8 mouse cellular contexts compared by ENCODE assay signal in the genomic region with DNA sequence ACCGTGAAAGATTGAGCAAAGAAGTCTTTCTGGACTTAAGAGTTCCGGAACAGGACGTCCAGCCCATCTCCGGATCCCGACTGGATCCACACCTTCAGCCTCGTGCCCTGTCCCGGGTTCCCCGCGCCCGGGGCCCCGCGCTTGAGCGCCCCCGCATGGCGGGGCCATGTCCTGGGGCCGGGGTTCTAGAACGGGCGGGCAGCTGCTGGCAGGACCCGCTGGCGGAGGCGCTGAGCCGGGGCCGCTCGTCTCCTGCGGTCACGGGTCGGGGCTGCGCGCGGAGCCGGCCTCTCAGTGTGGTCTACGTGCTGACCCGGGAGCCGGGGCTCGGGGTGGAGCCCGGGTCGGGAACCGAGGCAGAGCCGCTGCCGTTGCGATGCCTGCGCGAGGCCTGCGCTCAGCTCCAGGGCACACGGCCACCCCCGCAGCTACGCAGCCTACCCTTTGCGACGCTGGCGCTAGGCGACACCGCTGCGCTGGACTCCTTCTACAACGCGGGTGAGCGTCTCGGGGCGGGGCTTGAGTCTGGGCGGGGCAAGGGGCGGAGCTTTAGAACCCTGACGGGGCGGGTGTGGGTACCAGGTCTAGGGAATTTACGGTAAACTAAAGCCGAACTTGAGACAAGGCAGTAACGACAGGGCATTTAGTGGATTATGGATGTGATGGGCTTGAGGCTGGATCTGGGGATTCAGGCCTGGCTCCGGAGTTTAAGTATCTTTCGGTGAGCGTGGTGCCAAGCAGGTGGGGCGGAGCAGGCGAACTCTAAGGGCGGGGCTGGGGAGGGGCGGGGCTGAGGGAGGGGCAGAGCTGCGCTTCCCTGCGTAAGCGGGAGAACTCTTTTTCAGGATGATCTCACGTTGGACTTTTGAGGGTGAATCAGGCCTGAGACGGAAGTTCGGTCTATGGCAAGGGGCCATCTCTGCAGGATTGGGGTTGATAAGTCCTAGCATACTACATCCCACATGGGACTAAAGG. TPM values are rescaled to one million over a fixed set of nuclear protein-coding genes. Genes with fewer than 3 reads are reported as not detected.
DNase-seq lines count a peak whose midpoint lies in the region; ATAC-seq and TF ChIP-seq lines count a peak whose summit lies in the region.

No protein-coding gene starts in this region.

- TF ChIP-seq CTCF in small intestine, adult 2 months (IDR thresholded peaks at IDR 0.05; ENCODE audit: extremely low read depth, insufficient read length, insufficient replicate concordance, low read depth, low read length), result peak; percentile 21; the same call in 1 of the 2 replicates

- peak; percentile 88 for TF ChIP-seq POLR2A in small intestine, adult 2 months (IDR thresholded peaks at IDR 0.05; ENCODE audit: low read depth, low read length)

- no peaks in the 10 kb centered on the region for H3K9me3 ChIP-seq in embryonic facial prominence, embryonic 12.5 days
- H3K9me3 ChIP-seq in limb, embryonic 11.5 days (ENCODE audit: control insufficient read depth, low read length), result no peaks in the 10 kb centered on the region
- H3K9me3 ChIP-seq in midbrain, embryonic 13.5 days, result no peaks in the 10 kb centered on the region

- DNase-seq in 3T3-L1 (ENCODE audit: low read depth, low spot score), result peak; percentile 95
- DNase-seq in adrenal gland, postnatal 36 days, result peak; percentile 93 to 94
- DNase-seq in heart, adult 18-20 months, result peak; percentile 96 to 98
- DNase-seq in kidney, adult 18-20 months, result peak; percentile 93
- DNase-seq in limb, embryonic 11.5 days (ENCODE audit: low spot score), result peak; percentile 96

- peak overlapping the region; percentile 55 for H3K4me3 ChIP-seq in embryonic facial prominence, embryonic 12.5 days
- H3K4me3 ChIP-seq in limb, embryonic 11.5 days (ENCODE audit: low read depth, low read length), result peak overlapping the region; percentile 54
- H3K4me3 ChIP-seq in midbrain, embryonic 13.5 days (replicated peaks), result peak overlapping the region; percentile 50
- H3K4me3 ChIP-seq in small intestine, adult 2 months (ENCODE audit: low read depth, low read length), result peak overlapping the region; percentile 85

- under 1% methylated on average over 78 of the region's 78 CpGs for WGBS in embryonic facial prominence, embryonic 12.5 days
- WGBS in limb, embryonic 11.5 days, result under 1% methylated on average over 70 of the region's 78 CpGs
- WGBS in midbrain, embryonic 13.5 days, result under 1% methylated on average over 73 of the region's 78 CpGs
- WGBS in small intestine, adult 2 months, result 1% methylated on average over 77 of the region's 78 CpGs

- peak overlapping the region; percentile 61 for H3K9ac ChIP-seq in embryonic facial prominence, embryonic 12.5 days
- peak overlapping the region; percentile 55 for H3K9ac ChIP-seq in limb, embryonic 11.5 days (ENCODE audit: low read length)
- peak overlapping the region; percentile 64 for H3K9ac ChIP-seq in midbrain, embryonic 13.5 days (replicated peaks)

- 0 out of 2 replicates have a peak overlapping the region, but pooled peaks have one; percentile 3 for H3K27ac ChIP-seq in embryonic facial prominence, embryonic 12.5 days
- H3K27ac ChIP-seq in limb, embryonic 11.5 days (replicated peaks; ENCODE audit: low read depth, low read length), result peak overlapping the region; percentile 45; the same call in 1 of the 2 replicates
- no peak overlapping the region for H3K27ac ChIP-seq in midbrain, embryonic 13.5 days
- H3K27ac ChIP-seq in small intestine, adult 2 months (ENCODE audit: insufficient read depth, low read depth, low read length), result peak overlapping the region; percentile 87

- ATAC-seq in embryonic facial prominence, embryonic 12.5 days (ENCODE audit: insufficient number of reproducible peaks, insufficient read depth, low FRiP score, low TSS enrichment), result peak; percentile 83
- peak; percentile 90 for ATAC-seq in limb, embryonic 11.5 days (ENCODE audit: insufficient number of reproducible peaks, low FRiP score, low TSS enrichment, low read depth)
- peak; percentile 94 for ATAC-seq in midbrain, embryonic 13.5 days

- H3K27me3 ChIP-seq in embryonic facial prominence, embryonic 12.5 days, result peaks cover 37% of the 10 kb centered on the region
- H3K27me3 ChIP-seq in limb, embryonic 11.5 days (ENCODE audit: control insufficient read depth, insufficient read depth, low read length), result peaks cover 13% of the 10 kb centered on the region; the same call in 1 of the 2 replicates
- peaks cover 78% of the 10 kb centered on the region for H3K27me3 ChIP-seq in midbrain, embryonic 13.5 days
- H3K27me3 ChIP-seq in small intestine, adult 2 months (ENCODE audit: control insufficient read depth, insufficient read depth, low read length), result no peaks in the 10 kb centered on the region

- peaks cover 9% of the 10 kb centered on the region; the same call in 1 of the 2 replicates for H3K4me1 ChIP-seq in embryonic facial prominence, embryonic 12.5 days
- peaks cover 9% of the 10 kb centered on the region for H3K4me1 ChIP-seq in limb, embryonic 11.5 days (ENCODE audit: control insufficient read depth, insufficient read depth, low read length)
- H3K4me1 ChIP-seq in midbrain, embryonic 13.5 days (replicated peaks), result peaks cover 15% of the 10 kb centered on the region
- peaks cover 6% of the 10 kb centered on the region for H3K4me1 ChIP-seq in small intestine, adult 2 months (ENCODE audit: control insufficient read depth, insufficient read depth, insufficient read length, low read length)

- no peaks in the 10 kb centered on the region for H3K36me3 ChIP-seq in embryonic facial prominence, embryonic 12.5 days
- H3K36me3 ChIP-seq in limb, embryonic 11.5 days (ENCODE audit: control insufficient read depth, insufficient read depth, low read length), result no peaks in the 10 kb centered on the region
- no peaks in the 10 kb centered on the region for H3K36me3 ChIP-seq in midbrain, embryonic 13.5 days
- no peaks in the 10 kb centered on the region for H3K36me3 ChIP-seq in small intestine, adult 2 months (ENCODE audit: control insufficient read depth, insufficient read depth, low read length)

- peak overlapping the region; percentile 94 for H3K4me2 ChIP-seq in embryonic facial prominence, embryonic 12.5 days (replicated peaks)
- peak overlapping the region; percentile 95 for H3K4me2 ChIP-seq in limb, embryonic 11.5 days (ENCODE audit: low read depth, severe bottlenecking)
- peak overlapping the region; percentile 81 for H3K4me2 ChIP-seq in midbrain, embryonic 13.5 days (replicated peaks)

RNA-seq across cellular contexts. Expression of gene Map3k6, which starts 0.6 kb away (rescaled TPM):
- total RNA-seq in adrenal gland, postnatal 36 days (2021), result 10 to 100 TPM; 15.9 to 38.8 TPM
- 2.6 and 2.7 TPM in 2 replicates for polyA plus RNA-seq in embryonic facial prominence, embryonic 12.5 days (2016; fragmentation: Nextera tagmentation; extraction: Ambion mirVana)
- 10 to 100 TPM; 22.5 to 30.1 TPM for total RNA-seq in heart, adult 18-20 months (2021)
- 0.98 and 1.7 TPM in 2 replicates for polyA plus RNA-seq in limb, embryonic 11.5 days (2014; fragmentation: Nextera tagmentation; extraction: Ambion mirVana)
- polyA plus RNA-seq in midbrain, embryonic 13.5 days (2015; fragmentation: Nextera tagmentation; extraction: Ambion mirVana), result 0.79 and 2.3 TPM in 2 replicates
- 1.7 and 75.5 TPM in 2 replicates for polyA plus RNA-seq in small intestine, adult 2 months (2012; rRNA removed)

RNA-seq across cellular contexts. Expression of gene Sytl1, which starts 21.7 kb away (rescaled TPM):
- 1 to 10 TPM; 1.4 to 1.5 TPM for total RNA-seq in adrenal gland, postnatal 36 days (2021)
- 2.3 and 2.8 TPM in 2 replicates for polyA plus RNA-seq in embryonic facial prominence, embryonic 12.5 days (2016; fragmentation: Nextera tagmentation; extraction: Ambion mirVana)
- total RNA-seq in heart, adult 18-20 months (2021), result under 1 TPM; 0.22 to 0.72 TPM
- polyA plus RNA-seq in limb, embryonic 11.5 days (2014; fragmentation: Nextera tagmentation; extraction: Ambion mirVana), result 1.4 and 1.5 TPM in 2 replicates
- 0.40 and 0.66 TPM in 2 replicates for polyA plus RNA-seq in midbrain, embryonic 13.5 days (2015; fragmentation: Nextera tagmentation; extraction: Ambion mirVana)
- 10.9 and 12.7 TPM in 2 replicates for polyA plus RNA-seq in small intestine, adult 2 months (2012; rRNA removed)

RNA-seq across cellular contexts. Expression of gene Gpr3, which starts 28.9 kb away (rescaled TPM):
- under 1 TPM; 0.63 to 0.89 TPM for total RNA-seq in adrenal gland, postnatal 36 days (2021)
- polyA plus RNA-seq in embryonic facial prominence, embryonic 12.5 days (2016; fragmentation: Nextera tagmentation; extraction: Ambion mirVana), result 0.13 TPM in 1 of 2 replicates, not detected in the other
- not detected for total RNA-seq in heart, adult 18-20 months (2021)
- polyA plus RNA-seq in limb, embryonic 11.5 days (2014; fragmentation: Nextera tagmentation; extraction: Ambion mirVana), result 0.33 and 0.47 TPM in 2 replicates
- 0.22 and 0.67 TPM in 2 replicates for polyA plus RNA-seq in midbrain, embryonic 13.5 days (2015; fragmentation: Nextera tagmentation; extraction: Ambion mirVana)
- 0.17 TPM in 1 of 2 replicates, not detected in the other for polyA plus RNA-seq in small intestine, adult 2 months (2012; rRNA removed)

RNA-seq across cellular contexts. Expression of gene Cd164l2, which starts 29.3 kb away (rescaled TPM):
- total RNA-seq in adrenal gland, postnatal 36 days (2021), result 1 to 10 TPM in 1 of 2 experiments, under 1 TPM in 1; 0.79 to 1.1 TPM
- polyA plus RNA-seq in embryonic facial prominence, embryonic 12.5 days (2016; fragmentation: Nextera tagmentation; extraction: Ambion mirVana), result 2.2 and 3.7 TPM in 2 replicates
- not detected for total RNA-seq in heart, adult 18-20 months (2021)
- polyA plus RNA-seq in limb, embryonic 11.5 days (2014; fragmentation: Nextera tagmentation; extraction: Ambion mirVana), result 1.8 and 2.4 TPM in 2 replicates
- 0.67 and 1.3 TPM in 2 replicates for polyA plus RNA-seq in midbrain, embryonic 13.5 days (2015; fragmentation: Nextera tagmentation; extraction: Ambion mirVana)
- 0.61 and 0.93 TPM in 2 replicates for polyA plus RNA-seq in small intestine, adult 2 months (2012; rRNA removed)

RNA-seq across cellular contexts. Expression of gene Tmem222, which starts 36.4 kb away (rescaled TPM):
- total RNA-seq in adrenal gland, postnatal 36 days (2021), result 10 to 100 TPM; 64.0 to 74.4 TPM
- polyA plus RNA-seq in embryonic facial prominence, embryonic 12.5 days (2016; fragmentation: Nextera tagmentation; extraction: Ambion mirVana), result 80.2 and 81.8 TPM in 2 replicates
- 10 to 100 TPM; 32.7 to 34.6 TPM for total RNA-seq in heart, adult 18-20 months (2021)
- polyA plus RNA-seq in limb, embryonic 11.5 days (2014; fragmentation: Nextera tagmentation; extraction: Ambion mirVana), result 81.5 and 86.4 TPM in 2 replicates
- polyA plus RNA-seq in midbrain, embryonic 13.5 days (2015; fragmentation: Nextera tagmentation; extraction: Ambion mirVana), result 103 TPM in 2 replicates
- polyA plus RNA-seq in small intestine, adult 2 months (2012; rRNA removed), result 26.2 and 58.0 TPM in 2 replicates
